Mouse (Mus musculus): ENCODE results near the gene Nup107. TPM values are rescaled to one million over a fixed set of nuclear protein-coding genes. Genes with fewer than 3 reads are reported as not detected.
"Not testable (repeated sequence)": the region's sequence is repeated elsewhere in the genome, so short reads cannot be mapped to it uniquely, and the experiment has no call there.

Gene Nup107
- polyA plus RNA-seq, 1 experiment from 2014 or later = 96.3 TPM

- Histone ChIP-seq H3K9me3 (ENCODE audit: low read depth, low read length) (no peaks in the 10 kb centered on the region), H3K27me3 (ENCODE audit: insufficient read depth, low read length) (no peaks in the 10 kb centered on the region), H3K36me3 (ENCODE audit: insufficient read depth) (peaks cover 50% of the 10 kb centered on the region), H3K4me1 (ENCODE audit: insufficient read depth) (0 out of 2 replicates have a peak, but pooled peaks cover 6% of the 10 kb centered on the region), H3K9ac (no peak overlapping the region), H3K4me2 (no peak overlapping the region), H3K27ac (ENCODE audit: low read depth) (no peak overlapping the region), H3K4me3 (ENCODE audit: low read depth, low read length) (no peak overlapping the region)
- 81% methylated on average over 9 of the region's 9 CpGs for WGBS
- ATAC-seq (ENCODE audit: insufficient read depth) = no peak
- no peak for TF ChIP-seq CTCF (IDR thresholded peaks at IDR 0.05; ENCODE audit: low read depth)
- DNase-seq = no peak
Observed at GRCm38 (mm10) chr10:117740921-117741320, 51.6 kb downstream of the Nup107 start.

- Histone ChIP-seq H3K4me2 (no peak overlapping the region), H3K4me3 (ENCODE audit: low read depth, low read length) (no peak overlapping the region), H3K27me3 (ENCODE audit: insufficient read depth, low read length) (no peaks in the 10 kb centered on the region), H3K27ac (ENCODE audit: low read depth) (no peak overlapping the region), H3K36me3 (ENCODE audit: insufficient read depth) (peaks cover 50% of the 10 kb centered on the region), H3K4me1 (ENCODE audit: insufficient read depth) (0 out of 2 replicates have a peak, but pooled peaks cover 3% of the 10 kb centered on the region), H3K9ac (no peak overlapping the region), H3K9me3 (ENCODE audit: low read depth, low read length) (no peaks in the 10 kb centered on the region)
- DNase-seq (no peak), ATAC-seq (ENCODE audit: insufficient read depth) (no peak)
- TF ChIP-seq CTCF (IDR thresholded peaks at IDR 0.05; ENCODE audit: low read depth) = no peak
- WGBS = 94% methylated on average over 10 of the region's 10 CpGs
Observed at GRCm38 (mm10) chr10:117740171-117740570, 52.3 kb downstream of the Nup107 start.

- DNase-seq (no peak), ATAC-seq (ENCODE audit: insufficient read depth) (no peak)
- TF ChIP-seq CTCF (IDR thresholded peaks at IDR 0.05; ENCODE audit: low read depth) = no peak
- no peaks in the 10 kb centered on the region for H3K4me1 ChIP-seq (ENCODE audit: insufficient read depth)
- WGBS = 95% methylated on average over 6 of the region's 6 CpGs
- H3K36me3 ChIP-seq (ENCODE audit: insufficient read depth) = peaks cover 50% of the 10 kb centered on the region
- H3K9ac ChIP-seq = no peak overlapping the region
- H3K27me3 ChIP-seq (ENCODE audit: insufficient read depth, low read length) = no peaks in the 10 kb centered on the region
- H3K4me2 ChIP-seq = no peak overlapping the region
- H3K4me3 ChIP-seq (ENCODE audit: low read depth, low read length) = no peak overlapping the region
- no peak overlapping the region for H3K27ac ChIP-seq (ENCODE audit: low read depth)
- H3K9me3 ChIP-seq (ENCODE audit: low read depth, low read length) = no peaks in the 10 kb centered on the region
Observed at GRCm38 (mm10) chr10:117739648-117739948, 52.9 kb downstream of the Nup107 start.

DNA sequence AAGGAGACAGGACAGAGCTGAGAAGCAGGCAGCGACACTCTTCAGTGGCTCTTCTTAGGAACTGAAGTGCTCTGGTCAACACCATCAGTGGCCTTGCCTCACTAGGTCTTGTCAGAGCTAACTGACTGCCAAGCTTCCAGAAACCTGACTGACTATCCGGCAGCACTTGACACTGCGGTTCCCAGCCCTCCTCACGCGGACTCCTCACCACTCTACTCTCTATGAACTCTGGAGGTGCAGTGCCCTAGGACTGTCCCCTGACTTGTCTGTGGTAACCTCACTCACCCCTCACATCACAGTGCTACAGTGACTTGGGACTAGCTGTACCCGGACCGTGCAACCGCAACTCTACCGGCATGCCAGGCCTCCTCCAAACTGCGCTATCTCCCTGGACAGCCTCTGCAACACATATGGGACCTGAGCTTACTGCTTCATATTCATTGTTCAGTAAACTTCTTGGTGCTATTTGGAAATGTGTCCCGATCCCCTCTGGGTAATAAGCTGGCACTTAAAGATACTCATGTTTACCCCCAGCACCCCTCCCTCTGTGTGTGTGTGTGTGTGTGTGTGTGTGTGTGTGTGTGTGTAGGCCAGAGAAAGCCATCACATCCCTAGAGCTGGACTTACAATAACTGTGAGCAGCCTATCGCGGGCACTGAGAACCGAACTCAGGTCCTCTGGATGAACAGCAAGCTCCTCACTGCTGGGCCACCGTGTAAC lies 53.4 kb downstream of the Nup107 start:
- Histone ChIP-seq H3K36me3 (ENCODE audit: insufficient read depth) (peaks cover 47% of the 10 kb centered on the region), H3K9ac (no peak overlapping the region), H3K27me3 (ENCODE audit: insufficient read depth, low read length) (no peaks in the 10 kb centered on the region), H3K4me1 (ENCODE audit: insufficient read depth) (no peaks in the 10 kb centered on the region), H3K9me3 (ENCODE audit: low read depth, low read length) (no peaks in the 10 kb centered on the region), H3K27ac (ENCODE audit: low read depth) (no peak overlapping the region), H3K4me2 (no peak overlapping the region), H3K4me3 (ENCODE audit: low read depth, low read length) (no peak overlapping the region)
- WGBS = 92% methylated on average over 15 of the region's 15 CpGs
- ATAC-seq (ENCODE audit: insufficient read depth) (no peak), DNase-seq (no peak)
- TF ChIP-seq CTCF (IDR thresholded peaks at IDR 0.05; ENCODE audit: low read depth) = no peak

GRCm38 (mm10) chr10:117738140-117738921 lies 54.2 kb downstream of the Nup107 start:
- H3K4me1 ChIP-seq (ENCODE audit: insufficient read depth) = no peaks in the 10 kb centered on the region
- H3K27me3 ChIP-seq (ENCODE audit: insufficient read depth, low read length) = no peaks in the 10 kb centered on the region
- no peak overlapping the region for H3K9ac ChIP-seq
- no peak for ATAC-seq (ENCODE audit: insufficient read depth)
- WGBS = 84% methylated on average over 13 of the region's 13 CpGs
- H3K4me2 ChIP-seq = no peak overlapping the region
- H3K9me3 ChIP-seq (ENCODE audit: low read depth, low read length) = no peaks in the 10 kb centered on the region
- no peak overlapping the region for H3K4me3 ChIP-seq (ENCODE audit: low read depth, low read length)
- H3K27ac ChIP-seq (ENCODE audit: low read depth) = no peak overlapping the region
- TF ChIP-seq CTCF (IDR thresholded peaks at IDR 0.05; ENCODE audit: low read depth) = no peak
- H3K36me3 ChIP-seq (ENCODE audit: insufficient read depth) = peaks cover 42% of the 10 kb centered on the region
- DNase-seq = no peak

GRCm38 (mm10) chr10:117737498-117737897 lies 55.0 kb downstream of the Nup107 start:
- H3K4me1 ChIP-seq (ENCODE audit: insufficient read depth); H3K9me3 ChIP-seq (ENCODE audit: low read depth, low read length); H3K4me3 ChIP-seq (ENCODE audit: low read depth, low read length); H3K9ac ChIP-seq; DNase-seq; ATAC-seq (ENCODE audit: insufficient read depth); H3K4me2 ChIP-seq; H3K27ac ChIP-seq (ENCODE audit: low read depth); H3K27me3 ChIP-seq (ENCODE audit: insufficient read depth, low read length): not testable (repeated sequence)
- peaks cover 42% of the 10 kb centered on the region for H3K36me3 ChIP-seq (ENCODE audit: insufficient read depth)
- 92% methylated on average over 8 of the region's 8 CpGs for WGBS

DNA sequence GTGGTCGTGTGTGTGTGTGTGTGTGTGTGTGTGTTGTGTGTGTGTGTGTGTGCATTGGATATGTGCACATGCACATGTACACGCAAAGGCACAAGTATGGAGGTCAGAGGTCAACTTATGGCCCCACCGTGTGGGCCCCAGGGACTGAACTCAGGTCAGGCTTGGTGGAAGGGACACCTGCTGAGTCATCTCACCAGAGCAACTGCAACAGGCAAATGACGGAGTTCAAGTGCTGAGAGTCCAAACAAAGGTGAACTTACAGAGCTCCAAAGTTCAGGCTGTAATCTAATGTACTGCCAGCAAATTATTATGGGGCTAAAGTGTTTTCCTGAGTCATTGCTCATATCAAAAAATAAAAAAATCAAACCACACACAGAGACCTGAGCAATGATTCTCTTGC lies 55.4 kb downstream of the Nup107 start:
- Histone ChIP-seq H3K9ac (no peak overlapping the region), H3K4me2 (no peak overlapping the region), H3K4me1 (ENCODE audit: insufficient read depth) (no peaks in the 10 kb centered on the region), H3K27ac (ENCODE audit: low read depth) (no peak overlapping the region), H3K27me3 (ENCODE audit: insufficient read depth, low read length) (no peaks in the 10 kb centered on the region), H3K9me3 (ENCODE audit: low read depth, low read length) (no peaks in the 10 kb centered on the region), H3K36me3 (ENCODE audit: insufficient read depth) (peaks cover 42% of the 10 kb centered on the region), H3K4me3 (ENCODE audit: low read depth, low read length) (no peak overlapping the region)
- no peak for TF ChIP-seq CTCF (IDR thresholded peaks at IDR 0.05; ENCODE audit: low read depth)
- 82% methylated on average over 4 of the region's 4 CpGs for WGBS
- DNase-seq (no peak), ATAC-seq (ENCODE audit: insufficient read depth) (no peak)

Measured in lung, embryonic 14.5 days (tissue).